Mouse (Mus musculus) liver, embryonic 13.5 days (tissue): Measurements from ENCODE around the gene Cdx2. TPM values are rescaled to one million over a fixed set of nuclear protein-coding genes. Genes with fewer than 3 reads are reported as not detected.
A peak's percentile ranks its signal among the peaks of the same experiment; 100 is the strongest.

Source experiments
- ATAC-seq: fragments of 200-750 bp; cut with Nextera tagmentation; 2 replicates; pipeline ENCODE4 v1.8.0; 2017; ENCODE audit warnings: low read depth, mild to moderate bottlenecking, moderate number of reproducible peaks, moderate library complexity
- DNase-seq: peaks from one replicate; pipeline ENCODE4 v3.0.0; 2022
- H3K27ac ChIP-seq: fragments of 300-500 bp; sonication (generic); 2 replicates; pipeline ENCODE4 v1.5.1; 2015; ENCODE audit warnings: moderate library complexity, mild to moderate bottlenecking, inconsistent platforms
- H3K27me3 ChIP-seq: fragments of 300-500 bp; sonication (generic); 2 replicates; pipeline ENCODE4 v1.6.1; 2015; ENCODE audit warnings: mild to moderate bottlenecking, inconsistent platforms
- H3K36me3 ChIP-seq: fragments of 300-500 bp; sonication (generic); 2 replicates; pipeline ENCODE4 v1.6.1; 2015; ENCODE audit warnings: mild to moderate bottlenecking, inconsistent platforms
- H3K4me1 ChIP-seq: fragments of 300-500 bp; sonication (generic); replicated peaks from 2 replicates; pipeline ENCODE4 v1.6.1; 2015; ENCODE audit warnings: inconsistent platforms
- H3K4me2 ChIP-seq: fragments of 300-500 bp; sonication (generic); 2 replicates; pipeline ENCODE4 v1.6.1; 2015; ENCODE audit warnings: inconsistent platforms, mild to moderate bottlenecking, moderate library complexity
- H3K4me3 ChIP-seq: fragments of 300-500 bp; sonication (generic); replicated peaks from 2 replicates; pipeline ENCODE4 v1.5.1; 2015; ENCODE audit warnings: mild to moderate bottlenecking, inconsistent platforms
- H3K9ac ChIP-seq: fragments of 300-500 bp; sonication (generic); 2 replicates; pipeline ENCODE4 v1.6.1; 2015; ENCODE audit warnings: mild to moderate bottlenecking, inconsistent platforms
- H3K9me3 ChIP-seq: fragments of 300-500 bp; sonication (generic); replicated peaks from 2 replicates; pipeline ENCODE4 v1.6.1; 2016; ENCODE audit warnings: inconsistent platforms
- WGBS: fragments of 180-500 bp; shearing (Covaris S2); methylation state at CpG from one replicate; pipeline ENCODE4 v1.1.7; 2015; ENCODE audit not compliant: insufficient replicate concordance; 5-methylcytosine and 5-hydroxymethylcytosine counted together
- polyA plus RNA-seq: library from polyadenylated mRNA; unstranded; fragments of >200 nt; fragmentation: Nextera tagmentation; extraction: Ambion mirVana; gene quantifications from 2 replicates; pipeline ENCODE4 v1.2.1, GENCODE M21; 2015

The Cdx2 gene
- polyA plus RNA-seq, 1 experiment from 2014 or later: not detected

GRCm38 (mm10) chr5:147315432-147316075, 8.5 kb upstream of the Cdx2 start:
- Histone ChIP-seq H3K27ac (no peak overlapping the region), H3K4me3 (no peak overlapping the region), H3K4me1 (no peaks in the 10 kb centered on the region; the same call in 1 of the 2 replicates), H3K36me3 (no peaks in the 10 kb centered on the region), H3K9ac (no peak overlapping the region), H3K27me3 (peaks cover 87% of the 10 kb centered on the region), H3K9me3 (no peaks in the 10 kb centered on the region), H3K4me2 (no peak overlapping the region)
- no peak for ATAC-seq
- no peak for DNase-seq
- 2% methylated on average over 25 of the region's 25 CpGs for WGBS

GRCm38 (mm10) chr5:147314646-147315431, 7.8 kb upstream of the Cdx2 start:
- no peaks in the 10 kb centered on the region for H3K9me3 ChIP-seq
- WGBS: 2% methylated on average over 39 of the region's 39 CpGs
- H3K4me2 ChIP-seq: no peak overlapping the region
- peaks cover 94% of the 10 kb centered on the region for H3K27me3 ChIP-seq
- H3K27ac ChIP-seq: no peak overlapping the region
- H3K9ac ChIP-seq: no peak overlapping the region
- DNase-seq (no peak), ATAC-seq (no peak)
- no peaks in the 10 kb centered on the region for H3K36me3 ChIP-seq
- no peak overlapping the region for H3K4me3 ChIP-seq
- H3K4me1 ChIP-seq: no peaks in the 10 kb centered on the region; the same call in 1 of the 2 replicates

- no peak for DNase-seq
Measured at GRCm38 (mm10) chr5:147312830-147313685, 6.0 kb upstream of the Cdx2 start.

GRCm38 (mm10) chr5:147309786-147310185, 2.7 kb upstream of the Cdx2 start:
- no peak overlapping the region for H3K9ac ChIP-seq
- no peak overlapping the region for H3K4me3 ChIP-seq
- no peaks in the 10 kb centered on the region for H3K36me3 ChIP-seq
- DNase-seq: no peak
- peaks cover 7% of the 10 kb centered on the region; the same call in 1 of the 2 replicates for H3K4me1 ChIP-seq
- 0% methylated on average over 2 of the region's 2 CpGs for WGBS
- H3K27me3 ChIP-seq: peaks cover 100% of the 10 kb centered on the region
- ATAC-seq: no peak
- H3K27ac ChIP-seq: no peak overlapping the region
- no peaks in the 10 kb centered on the region for H3K9me3 ChIP-seq
- H3K4me2 ChIP-seq: no peak overlapping the region

More at GRCm38 (mm10) chr5:147312830-147313685, 6.0 kb upstream of the Cdx2 start:
- H3K4me2 ChIP-seq: no peak overlapping the region
- no peak overlapping the region for H3K27ac ChIP-seq
- no peak overlapping the region for H3K4me3 ChIP-seq
- H3K27me3 ChIP-seq: peaks cover 100% of the 10 kb centered on the region
- no peaks in the 10 kb centered on the region for H3K36me3 ChIP-seq
- 4% methylated on average over 27 of the region's 27 CpGs for WGBS
- H3K4me1 ChIP-seq: no peaks in the 10 kb centered on the region; the same call in 1 of the 2 replicates
- no peaks in the 10 kb centered on the region for H3K9me3 ChIP-seq
- no peak for ATAC-seq
- H3K9ac ChIP-seq: no peak overlapping the region

GRCm38 (mm10) chr5:147308451-147308850, 1.4 kb upstream of the Cdx2 start:
- no peak overlapping the region for H3K27ac ChIP-seq

GRCm38 (mm10) chr5:147307398-147307785, 322 bp upstream of the Cdx2 start:
- Histone ChIP-seq H3K27ac (no peak overlapping the region), H3K4me3 (no peak overlapping the region), H3K4me1 (peaks cover 7% of the 10 kb centered on the region; the same call in 1 of the 2 replicates), H3K9ac (no peak overlapping the region), H3K4me2 (no peak overlapping the region), H3K36me3 (no peaks in the 10 kb centered on the region), H3K9me3 (no peaks in the 10 kb centered on the region), H3K27me3 (peaks cover 100% of the 10 kb centered on the region)
- ATAC-seq (no peak), DNase-seq (no peak)
- 3% methylated on average over 12 of the region's 12 CpGs for WGBS

More at GRCm38 (mm10) chr5:147308451-147308850, 1.4 kb upstream of the Cdx2 start:
- H3K9me3 ChIP-seq: no peaks in the 10 kb centered on the region
- no peak for DNase-seq
- no peak overlapping the region for H3K4me2 ChIP-seq
- no peaks in the 10 kb centered on the region for H3K36me3 ChIP-seq
- H3K9ac ChIP-seq: no peak overlapping the region
- H3K4me1 ChIP-seq: peaks cover 7% of the 10 kb centered on the region; the same call in 1 of the 2 replicates
- peaks cover 100% of the 10 kb centered on the region for H3K27me3 ChIP-seq
- WGBS: 12% methylated on average over 9 of the region's 9 CpGs
- no peak for ATAC-seq
- no peak overlapping the region for H3K4me3 ChIP-seq

GRCm38 (mm10) chr5:147305856-147306637, 1.0 kb downstream of the Cdx2 start:
- Histone ChIP-seq H3K27ac (no peak overlapping the region), H3K4me3 (peak overlapping the region; percentile 21; the same call in 1 of the 2 replicates), H3K36me3 (no peaks in the 10 kb centered on the region), H3K9me3 (no peaks in the 10 kb centered on the region), H3K9ac (no peak overlapping the region), H3K4me1 (peaks cover 9% of the 10 kb centered on the region; the same call in 1 of the 2 replicates), H3K4me2 (peak overlapping the region; percentile 19; the same call in 1 of the 2 replicates), H3K27me3 (peaks cover 100% of the 10 kb centered on the region)
- 1% methylated on average over 58 of the region's 58 CpGs for WGBS
- DNase-seq (no peak), ATAC-seq (no peak)

- ATAC-seq (no peak), DNase-seq (no peak)
- no peaks in the 10 kb centered on the region for H3K9me3 ChIP-seq
- WGBS: 2% methylated on average over 16 of the region's 16 CpGs
- no peak overlapping the region for H3K27ac ChIP-seq
- H3K4me1 ChIP-seq: peaks cover 14% of the 10 kb centered on the region; the same call in 1 of the 2 replicates
- H3K4me2 ChIP-seq: 0 out of 2 replicates have a peak overlapping the region, but pooled peaks have one; percentile 10
- H3K27me3 ChIP-seq: peaks cover 100% of the 10 kb centered on the region
- no peaks in the 10 kb centered on the region for H3K36me3 ChIP-seq
- H3K9ac ChIP-seq: no peak overlapping the region
- H3K4me3 ChIP-seq: no peak overlapping the region
Measured at GRCm38 (mm10) chr5:147305166-147305565, 1.9 kb downstream of the Cdx2 start.

GRCm38 (mm10) chr5:147304276-147305155, 2.6 kb downstream of the Cdx2 start:
- ATAC-seq (no peak), DNase-seq (no peak)
- Histone ChIP-seq H3K9me3 (no peaks in the 10 kb centered on the region), H3K4me2 (0 out of 2 replicates have a peak overlapping the region, but pooled peaks have one; percentile 10), H3K9ac (no peak overlapping the region), H3K4me3 (no peak overlapping the region), H3K27ac (no peak overlapping the region), H3K4me1 (peaks cover 21% of the 10 kb centered on the region; the same call in 1 of the 2 replicates), H3K27me3 (peaks cover 100% of the 10 kb centered on the region), H3K36me3 (no peaks in the 10 kb centered on the region)
- whole genome bisulfite sequencing: under 1% methylated on average over 54 of the region's 54 CpGs
